Mouse (Mus musculus) liver, adult 2 months (tissue): Measurements from ENCODE around the gene Sorbs1.

Source experiments
- CTCF ChIP-seq: fragments of 200-500 bp; IDR thresholded peaks from 2 replicates; pipeline ENCODE4 v1.5.1; 2011; ENCODE audit warnings: low read depth, low read length, control low read depth
- POLR2A ChIP-seq: fragments of 200-500 bp; IDR thresholded peaks from 2 replicates; pipeline ENCODE4 v1.6.1; 2011; ENCODE audit warnings: low read length, control low read depth; ENCODE audit not compliant: insufficient read depth; ENCODE audit errors: extremely low read depth

GRCm38 (mm10) chr19:40319199-40319598, 194.4 kb downstream of the Sorbs1 start:
- no peak for TF ChIP-seq CTCF
- no peak for TF ChIP-seq POLR2A
